Mouse (Mus musculus) C2C12 (cell line): ENCODE data around the gene Fam168a. TPM values are rescaled to one million over a fixed set of nuclear protein-coding genes. Genes with fewer than 3 reads are reported as not detected.

Source experiments
- H3K27me3 ChIP-seq: one replicate; pipeline ENCODE4 v1.6.1; 2011; ENCODE audit not compliant: control insufficient read depth, insufficient read depth, insufficient read length
- H3K36me3 ChIP-seq: one replicate; pipeline ENCODE4 v1.6.1; 2011; ENCODE audit not compliant: control insufficient read depth, insufficient read depth
- H3K4me3 ChIP-seq: one replicate; pipeline ENCODE4 v1.5.1; 2011; ENCODE audit warnings: mild to moderate bottlenecking, control low read depth; ENCODE audit not compliant: poor library complexity, insufficient read depth, severe bottlenecking
- H3K79me2 ChIP-seq: one replicate; pipeline ENCODE4 v1.6.1; 2011; ENCODE audit not compliant: control insufficient read depth, insufficient read depth
- H3K79me3 ChIP-seq: one replicate; pipeline ENCODE4 v1.6.1; 2011; ENCODE audit warnings: low read depth, control low read depth
- H3ac ChIP-seq: one replicate; pipeline ENCODE3; 2011; ENCODE audit warnings: low read depth; ENCODE audit not compliant: control insufficient read depth, insufficient read length
- CEBPB ChIP-seq: IDR thresholded peaks from one replicate; pipeline ENCODE4 v1.6.1; 2011; ENCODE audit warnings: low read depth, mild to moderate bottlenecking, control low read depth, moderate library complexity
- CTCF ChIP-seq: IDR thresholded peaks from one replicate; pipeline ENCODE4 v1.5.1; 2011; ENCODE audit not compliant: control insufficient read depth, insufficient read depth, insufficient read length
- FOSL1 ChIP-seq: IDR thresholded peaks from one replicate; pipeline ENCODE4 v1.8.0; 2011; ENCODE audit warnings: mild to moderate bottlenecking, low read length; ENCODE audit not compliant: poor library complexity, insufficient read depth, severe bottlenecking
- MAX ChIP-seq: IDR thresholded peaks from one replicate; pipeline ENCODE4 v1.6.1; 2011; ENCODE audit warnings: mild to moderate bottlenecking, control low read depth
- MYOD1 ChIP-seq: IDR thresholded peaks from one replicate; pipeline ENCODE4 v1.6.1; 2011; ENCODE audit warnings: low read depth; ENCODE audit not compliant: control insufficient read depth, insufficient read length
- MYOG ChIP-seq: IDR thresholded peaks from one replicate; pipeline ENCODE4 v1.6.1; 2011; ENCODE audit not compliant: control insufficient read depth, insufficient read length; ENCODE audit errors: extremely low read depth
- USF1 ChIP-seq: IDR thresholded peaks from one replicate; pipeline ENCODE4 v1.6.1; 2011; ENCODE audit warnings: low read depth, mild to moderate bottlenecking, control low read depth, moderate library complexity
- polyA plus RNA-seq: library from polyadenylated mRNA; unstranded; fragments of >200 nt; fragmentation: generic; extraction: Trizol; gene quantifications from one replicate; pipeline ENCODE4 v1.2.1, GENCODE M21; 2012; ENCODE audit warnings: missing spikeins

Gene Fam168a
- polyA plus RNA-seq, 1 experiment = 30.5 TPM

DNA sequence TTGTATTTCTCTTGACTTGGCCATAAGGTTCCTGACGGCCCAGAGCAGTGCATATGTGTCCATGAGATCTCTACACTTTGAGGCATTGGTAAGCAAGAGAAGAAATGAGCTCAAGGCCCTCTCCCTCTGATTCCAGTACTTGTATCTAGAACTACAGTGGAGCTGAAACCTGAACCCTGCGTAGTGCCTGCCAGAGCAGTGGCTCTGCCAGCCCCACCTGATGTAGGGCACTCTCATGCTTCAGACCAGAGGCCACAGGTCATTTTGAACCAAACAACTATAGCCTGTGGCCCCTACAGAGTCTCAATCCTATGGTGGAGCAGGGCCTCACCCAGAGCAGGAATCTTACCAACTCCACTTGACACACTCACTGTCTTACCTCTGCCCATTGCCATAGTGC, 143.1 kb downstream of the Fam168a start:
- Histone ChIP-seq H3K27me3 (no peaks in the 10 kb centered on the region), H3K79me2 (no peaks in the 10 kb centered on the region), H3K36me3 (peaks cover 14% of the 10 kb centered on the region), H3ac (no peak overlapping the region), H3K4me3 (no peak overlapping the region), H3K79me3 (no peaks in the 10 kb centered on the region)
- no peak for TF ChIP-seq FOSL1
- TF ChIP-seq MYOD1 = no peak
- TF ChIP-seq MYOG = no peak
- no peak for TF ChIP-seq CTCF
- TF ChIP-seq USF1 = no peak
- TF ChIP-seq MAX = no peak
- TF ChIP-seq CEBPB = no peak

DNA sequence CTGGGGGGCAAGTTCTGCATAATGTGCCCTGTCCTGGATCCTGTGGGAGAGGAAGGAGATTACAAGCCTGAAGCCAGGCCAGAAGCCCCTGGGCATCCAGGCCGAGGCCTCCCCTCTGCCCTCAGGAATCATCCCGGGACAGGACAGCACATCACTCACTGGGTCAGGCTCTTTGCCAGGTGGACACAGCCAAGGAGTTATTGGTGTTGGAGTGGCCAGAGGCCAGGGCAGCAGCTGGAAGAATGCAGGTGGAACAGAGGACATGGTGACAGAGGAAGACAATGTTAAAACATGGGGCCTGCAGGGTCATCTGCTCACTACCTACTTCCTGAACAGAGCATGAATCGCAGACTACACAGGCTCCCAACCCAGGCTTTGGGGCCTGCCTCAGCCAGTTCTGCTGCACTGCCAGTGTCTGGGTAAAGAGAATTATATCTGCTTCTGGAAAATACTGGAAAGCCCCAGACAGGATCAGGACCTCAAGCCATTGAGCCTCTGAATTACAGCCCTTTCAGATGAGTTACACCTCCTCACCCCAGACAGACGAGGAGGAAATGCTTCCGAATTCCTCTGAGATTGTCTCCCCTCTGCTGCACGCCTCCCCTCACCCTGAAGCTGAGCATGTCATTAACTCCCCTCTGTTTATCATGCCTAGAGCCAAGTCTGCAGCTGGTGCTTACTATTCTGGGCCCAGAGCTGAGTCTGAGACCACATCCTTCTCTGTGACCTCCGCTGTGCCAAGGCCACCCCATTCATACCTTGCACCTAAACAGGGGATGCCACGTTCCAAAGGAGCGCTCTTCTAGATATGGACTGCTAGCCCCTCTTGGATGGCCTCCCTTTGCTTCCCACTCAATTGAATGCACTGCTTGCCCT, 145.3 kb downstream of the Fam168a start:
- H3K27me3 ChIP-seq = no peaks in the 10 kb centered on the region
- no peak overlapping the region for H3ac ChIP-seq
- no peaks in the 10 kb centered on the region for H3K79me2 ChIP-seq
- TF ChIP-seq MYOD1 = no peak
- no peak for TF ChIP-seq CTCF
- TF ChIP-seq MYOG = no peak
- no peak overlapping the region for H3K4me3 ChIP-seq
- no peaks in the 10 kb centered on the region for H3K79me3 ChIP-seq
- peaks cover 14% of the 10 kb centered on the region for H3K36me3 ChIP-seq

DNA sequence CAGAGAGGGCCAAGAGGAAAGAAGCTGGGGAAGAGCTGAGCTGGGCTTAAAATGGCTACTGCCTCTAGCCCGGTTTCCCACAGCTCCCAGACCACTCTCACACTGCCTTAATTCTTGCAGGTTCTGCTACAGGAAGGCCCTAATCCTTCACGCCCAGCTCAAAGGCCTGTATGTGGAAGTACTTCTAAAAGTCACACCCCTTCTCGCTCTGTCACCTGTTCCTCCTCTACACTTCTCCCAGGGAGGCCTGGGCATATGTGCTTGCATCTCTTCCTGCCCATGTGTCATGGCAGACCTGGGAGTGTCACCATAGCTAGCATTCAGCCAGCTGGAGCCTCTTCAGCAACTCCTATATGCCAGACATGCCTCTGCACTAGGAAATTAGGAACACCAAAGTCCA, 147.0 kb downstream of the Fam168a start:
- Histone ChIP-seq H3K4me3 (no peak overlapping the region), H3K36me3 (peaks cover 8% of the 10 kb centered on the region), H3K27me3 (no peaks in the 10 kb centered on the region), H3K79me2 (no peaks in the 10 kb centered on the region), H3K79me3 (no peaks in the 10 kb centered on the region), H3ac (no peak overlapping the region)
- no peak for TF ChIP-seq MAX
- no peak for TF ChIP-seq CTCF
- TF ChIP-seq MYOD1 = no peak
- no peak for TF ChIP-seq CEBPB
- no peak for TF ChIP-seq MYOG
- no peak for TF ChIP-seq FOSL1

DNA sequence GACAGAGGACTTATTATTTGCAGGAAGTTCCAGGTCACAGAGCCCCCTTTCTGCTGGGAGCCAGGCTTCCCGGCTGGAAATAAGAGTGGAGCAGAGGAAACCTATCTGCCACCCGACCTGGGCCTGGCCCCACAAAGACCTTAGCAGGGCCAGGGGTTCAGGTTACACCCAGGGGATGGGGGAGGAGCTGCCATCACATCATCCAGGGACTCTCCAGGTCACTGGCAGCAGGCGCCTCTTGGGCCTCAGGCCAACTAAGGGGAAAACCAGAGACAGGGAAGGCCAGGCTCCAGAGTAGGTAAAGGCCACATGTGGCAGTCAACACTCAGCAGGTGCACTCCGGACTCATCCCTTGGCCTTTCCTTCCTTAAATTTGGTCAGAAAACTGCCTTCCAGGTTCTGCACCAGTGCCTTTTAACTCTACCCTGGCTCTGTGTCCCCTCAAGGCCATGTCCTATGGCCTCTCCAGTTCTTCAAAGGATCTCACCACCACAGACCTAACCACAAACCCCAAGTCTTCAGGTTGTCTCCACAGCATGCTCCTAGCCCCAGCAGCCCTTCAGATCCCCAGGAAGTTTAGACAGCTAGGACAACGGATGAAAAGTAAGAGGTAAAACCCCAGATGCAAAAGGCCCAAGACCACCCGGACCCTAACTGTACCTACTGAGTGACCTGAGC, 147.8 kb downstream of the Fam168a start:
- H3K79me3 ChIP-seq = peaks cover 2% of the 10 kb centered on the region
- H3K27me3 ChIP-seq = no peaks in the 10 kb centered on the region
- no peak overlapping the region for H3ac ChIP-seq
- H3K36me3 ChIP-seq = peaks cover 5% of the 10 kb centered on the region
- H3K4me3 ChIP-seq = no peak overlapping the region
- TF ChIP-seq USF1 (no peak), MAX (no peak), CEBPB (no peak), MYOG (no peak), CTCF (no peak), MYOD1 (no peak), FOSL1 (no peak)
- H3K79me2 ChIP-seq = peaks cover 8% of the 10 kb centered on the region

DNA sequence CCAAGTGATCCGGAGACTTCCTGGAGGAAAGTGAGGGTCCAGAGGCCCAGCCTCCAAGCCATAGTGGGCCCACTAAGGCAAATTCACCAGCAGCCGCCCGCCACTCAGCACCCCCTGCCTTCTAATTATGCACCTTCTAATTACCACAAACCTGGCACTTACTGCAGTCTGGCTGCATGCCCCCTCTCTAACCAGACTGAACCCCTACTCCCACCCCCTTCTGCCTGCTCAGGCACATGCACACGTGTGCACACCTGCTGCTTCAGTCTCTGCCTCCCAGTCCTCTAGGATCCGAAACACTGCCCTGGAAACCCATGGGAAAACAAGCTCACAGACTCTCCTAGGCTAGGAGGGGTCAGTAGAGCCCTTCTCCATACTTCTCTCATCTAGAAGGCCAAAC, 148.4 kb downstream of the Fam168a start:
- peaks cover 3% of the 10 kb centered on the region for H3K36me3 ChIP-seq
- peaks cover 14% of the 10 kb centered on the region for H3K79me2 ChIP-seq
- no peaks in the 10 kb centered on the region for H3K27me3 ChIP-seq
- no peak overlapping the region for H3K4me3 ChIP-seq
- peaks cover 2% of the 10 kb centered on the region for H3K79me3 ChIP-seq
- TF ChIP-seq CEBPB = no peak
- TF ChIP-seq CTCF = no peak
- no peak for TF ChIP-seq MYOG
- no peak for TF ChIP-seq MAX
- TF ChIP-seq USF1 = no peak
- no peak for TF ChIP-seq FOSL1
- TF ChIP-seq MYOD1 = no peak
- H3ac ChIP-seq = no peak overlapping the region

DNA sequence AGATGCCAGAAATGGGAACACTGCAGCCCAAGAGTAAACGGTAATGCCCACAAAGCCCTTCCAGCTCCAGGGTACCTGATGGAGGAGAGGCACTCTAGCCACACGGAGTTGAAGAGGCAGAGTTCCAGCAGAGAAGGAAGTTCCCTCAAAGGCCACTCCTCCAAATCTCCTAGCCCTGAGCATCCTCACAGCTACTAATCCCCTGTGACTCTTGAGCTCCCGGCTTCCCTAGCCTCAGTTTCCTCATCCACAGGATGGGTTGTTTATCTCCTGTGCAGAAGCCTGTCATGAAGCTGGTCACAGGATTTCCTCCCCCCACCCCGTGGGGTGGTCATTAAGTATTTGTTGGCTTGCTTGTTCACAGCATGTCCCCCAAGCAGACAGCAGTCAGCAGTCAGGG, 148.9 kb downstream of the Fam168a start:
- H3K79me3 ChIP-seq = peaks cover 2% of the 10 kb centered on the region
- peaks cover 16% of the 10 kb centered on the region for H3K79me2 ChIP-seq
- TF ChIP-seq MYOG (no peak), CEBPB (no peak), MYOD1 (no peak), CTCF (no peak), FOSL1 (no peak), USF1 (no peak), MAX (no peak)
- H3K27me3 ChIP-seq = no peaks in the 10 kb centered on the region
- no peak overlapping the region for H3K4me3 ChIP-seq
- H3K36me3 ChIP-seq = peaks cover 3% of the 10 kb centered on the region
- no peak overlapping the region for H3ac ChIP-seq
